ENCODE assay signal across 9 mouse cellular contexts in genomic region chr2:136670539-136671271, GRCm38 (mm10). TPM values are rescaled to one million over a fixed set of nuclear protein-coding genes. Genes with fewer than 3 reads are reported as not detected.
DNase-seq lines count a peak whose midpoint lies in the region; ATAC-seq and TF ChIP-seq lines count a peak whose summit lies in the region.
"Had no signal": no experiment of that assay in that cellular context is flagged by ENCODE, and none has a peak within 500 bp of the region (broad histone marks: within the 10 kb centered on the region; RNA-seq: fewer than 3 reads in every experiment).

No protein-coding gene starts in this region.

- no peak for ATAC-seq in heart, embryonic 13.5 days (ENCODE audit: extremely low read depth, insufficient number of reproducible peaks, low FRiP score, low TSS enrichment)
- peak; percentile 85 for ATAC-seq in hindbrain, embryonic 15.5 days (ENCODE audit: low FRiP score, low read depth)

- H3K27me3 ChIP-seq in heart, embryonic 13.5 days (replicated peaks): no peaks in the 10 kb centered on the region
- no peaks in the 10 kb centered on the region for H3K27me3 ChIP-seq in hindbrain, embryonic 15.5 days
- H3K27me3 ChIP-seq in myocyte (ENCODE audit: control insufficient read depth, insufficient read depth, insufficient read length): no peaks in the 10 kb centered on the region
- H3K27me3 ChIP-seq: embryonic facial prominence, embryonic 13.5 days had no signal

- no peak overlapping the region for H3K27ac ChIP-seq in heart, embryonic 13.5 days (replicated peaks)
- peak overlapping the region; percentile 72 for H3K27ac ChIP-seq in hindbrain, embryonic 15.5 days (replicated peaks)
- H3K27ac ChIP-seq: embryonic facial prominence, embryonic 13.5 days had no signal

- peaks cover 10% of the 10 kb centered on the region for H3K4me1 ChIP-seq in heart, embryonic 13.5 days
- peaks cover 10% of the 10 kb centered on the region for H3K4me1 ChIP-seq in hindbrain, embryonic 15.5 days (replicated peaks)

- H3K79me2 ChIP-seq in myocyte (ENCODE audit: control insufficient read depth, insufficient read depth): no peaks in the 10 kb centered on the region

- no peaks in the 10 kb centered on the region for H3K36me3 ChIP-seq in heart, embryonic 13.5 days
- no peaks in the 10 kb centered on the region for H3K36me3 ChIP-seq in hindbrain, embryonic 15.5 days
- no peaks in the 10 kb centered on the region for H3K36me3 ChIP-seq in myocyte (ENCODE audit: control insufficient read depth, insufficient read depth)
- H3K36me3 ChIP-seq: embryonic facial prominence, embryonic 13.5 days had no signal

- peak overlapping the region; percentile 35 for H3K4me2 ChIP-seq in heart, embryonic 13.5 days
- peak overlapping the region; percentile 37 for H3K4me2 ChIP-seq in hindbrain, embryonic 15.5 days
- peak overlapping the region; percentile 47 for H3K4me2 ChIP-seq in myocyte (ENCODE audit: low read depth)
- H3K4me2 ChIP-seq: embryonic facial prominence, embryonic 13.5 days had no signal

- H3K4me3 ChIP-seq in heart, embryonic 13.5 days: no peak overlapping the region
- H3K4me3 ChIP-seq in hindbrain, embryonic 15.5 days: peak overlapping the region; percentile 7; the same call in 1 of the 2 replicates
- H3K4me3 ChIP-seq in myocyte: no peak overlapping the region
- H3K4me3 ChIP-seq: embryonic facial prominence, embryonic 13.5 days had no signal

- no peaks in the 10 kb centered on the region for H3K9me3 ChIP-seq in heart, embryonic 13.5 days
- H3K9me3 ChIP-seq in hindbrain, embryonic 15.5 days: no peaks in the 10 kb centered on the region
- H3K9me3 ChIP-seq: embryonic facial prominence, embryonic 13.5 days had no signal

- WGBS in heart, embryonic 13.5 days: 17% methylated on average over 9 of the region's 9 CpGs
- WGBS in hindbrain, embryonic 15.5 days: 35% methylated on average over 9 of the region's 9 CpGs

- no peak overlapping the region; the same call in 1 of the 2 replicates for H3K9ac ChIP-seq in heart, embryonic 13.5 days
- H3K9ac ChIP-seq in hindbrain, embryonic 15.5 days: no peak overlapping the region
- H3K9ac ChIP-seq: embryonic facial prominence, embryonic 13.5 days had no signal

- no peak for DNase-seq in heart, adult 9 months (ENCODE audit: low spot score in 2 of 2)
- DNase-seq in cerebellum, postnatal 36 days: peak; percentile 73 to 79
- DNase-seq in adrenal gland, postnatal 14 days: no peak
- DNase-seq in ovary, postnatal 14 days (ENCODE audit: low spot score): no peak
- DNase-seq in gastrocnemius, postnatal 10 days: no peak

- TF ChIP-seq POLR2A in myocyte (IDR thresholded peaks at IDR 0.05; ENCODE audit: insufficient read length, low read depth): no peak

- H3ac ChIP-seq in myocyte (ENCODE audit: control insufficient read depth, insufficient read length): no peak overlapping the region

TF ChIP-seq in myocyte, 11 proteins besides CTCF, POLR2A, EP300 and RAD21:
- TF ChIP-seq TCF3 (IDR thresholded peaks at IDR 0.05; ENCODE audit: insufficient read length, low read depth) (no peak), SRF (IDR thresholded peaks at IDR 0.05; ENCODE audit: control insufficient read depth, insufficient read length, low read depth) (no peak), USF1 (IDR thresholded peaks at IDR 0.05; ENCODE audit: low read depth) (no peak), TCF12 (IDR thresholded peaks at IDR 0.05; ENCODE audit: insufficient read depth, poor library complexity, severe bottlenecking) (no peak), REST (IDR thresholded peaks at IDR 0.05; ENCODE audit: insufficient read depth, insufficient read length) (no peak), MYOD1 (IDR thresholded peaks at IDR 0.05; ENCODE audit: control insufficient read depth in 1 of 3, insufficient read length in 2 of 3, low read depth in 2 of 3) (no peak), CEBPB (IDR thresholded peaks at IDR 0.05; ENCODE audit: insufficient read depth, poor library complexity, severe bottlenecking) (no peak), POLR2AphosphoS2 (IDR thresholded peaks at IDR 0.05; ENCODE audit: insufficient read length, low read depth) (no peak), MYOG (IDR thresholded peaks at IDR 0.05; ENCODE audit: control insufficient read depth in 1 of 3, insufficient read depth in 1 of 3, insufficient read length in 2 of 3, low read depth in 2 of 3) (no peak), E2F4 (IDR thresholded peaks at IDR 0.05; ENCODE audit: insufficient read depth) (no peak), MAX (IDR thresholded peaks at IDR 0.05; ENCODE audit: low read depth) (no peak)

RNA-seq across cellular contexts. Expression of gene Snap25, which starts 42.5 kb away (rescaled TPM):
- polyA plus RNA-seq in heart, embryonic 13.5 days (2015; fragmentation: Nextera tagmentation; extraction: Ambion mirVana): 0.52 and 0.82 TPM in 2 replicates
- 224 and 276 TPM in 2 replicates for polyA plus RNA-seq in hindbrain, embryonic 15.5 days (2015; fragmentation: Nextera tagmentation; extraction: Ambion mirVana)
- not detected for polyA plus RNA-seq in myocyte (2012; fragmentation: generic; extraction: Trizol)
- 29.4 and 42.5 TPM in 2 replicates for total RNA-seq in adrenal gland, postnatal 14 days (2021)
- 1 to 10 TPM in 1 of 2 experiments, under 1 TPM in 1; 0.92 to 1.4 TPM for total RNA-seq in gastrocnemius, postnatal 10 days (2021)

Comparison
In these comparisons a context has a peak if more than half of its experiments do, and no peak if none do; other contexts are left out.
1. DNase-seq: peak in cerebellum, postnatal 36 days (2 of 2); none in heart, adult 9 months (0 of 2), adrenal gland, postnatal 14 days (single experiment), ovary, postnatal 14 days (single experiment) and gastrocnemius, postnatal 10 days (single experiment).
2. RNA of gene Snap25, which starts 42.5 kb away (polyA plus RNA-seq): 224 to 276 TPM in hindbrain, embryonic 15.5 days; 0.52 to 0.82 TPM in heart, embryonic 13.5 days and not detected in myocyte (single experiment); every median in the first group is over 100 times any median in the second.
3. Peak in every context shown above with its lines, with median percentiles within 50 percentile points of each other: H3K4me2 ChIP-seq.